ENCODE assay signal across 10 mouse cellular contexts in the genomic region with DNA sequence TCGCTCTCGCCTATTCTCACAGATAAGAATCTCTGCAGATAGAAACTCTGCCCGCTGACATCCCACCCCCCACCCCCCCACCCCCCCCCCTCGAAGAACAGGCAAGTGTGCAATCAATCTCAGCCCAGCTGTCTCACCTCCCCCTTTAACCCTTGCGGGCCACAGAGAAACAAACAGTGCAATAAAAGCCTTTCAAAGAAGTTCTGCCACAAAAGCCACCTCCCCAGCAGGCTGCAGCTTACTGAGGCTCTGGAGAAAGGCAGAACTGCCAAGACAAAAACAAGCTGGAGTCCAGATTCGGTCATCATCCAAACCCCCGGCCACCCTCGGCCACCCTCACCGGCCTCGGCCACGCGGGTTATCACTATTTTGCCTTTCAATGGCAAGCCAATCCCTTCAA. TPM values are rescaled to one million over a fixed set of nuclear protein-coding genes. Genes with fewer than 3 reads are reported as not detected.
DNase-seq lines count a peak whose midpoint lies in the region; ATAC-seq lines count a peak whose summit lies in the region.
"Had no signal": no experiment of that assay in that cellular context is flagged by ENCODE, and none has a peak within 500 bp of the region (broad histone marks: within the 10 kb centered on the region; RNA-seq: fewer than 3 reads in every experiment).

No protein-coding gene starts in this region.

- no peak for DNase-seq in kidney, adult 9 months
- peak; percentile 37 for DNase-seq in MN1 (ENCODE audit: low spot score)
- DNase-seq in adrenal gland, postnatal 4 days (ENCODE audit: low spot score in 2 of 2), result no peak
- no peak for DNase-seq in thymus, postnatal 0 days (ENCODE audit: low spot score)
- no peak for DNase-seq in frontal cortex, postnatal 25 days (ENCODE audit: low spot score in 2 of 2)
- DNase-seq: B cell, adult 2 months; heart, postnatal 14 days had no signal

- H3K4me1 ChIP-seq in kidney, embryonic 15.5 days, result peaks cover 55% of the 10 kb centered on the region
- H3K4me1 ChIP-seq in forebrain, embryonic 16.5 days (replicated peaks; ENCODE audit: control insufficient read depth, insufficient read depth, low read length), result peaks cover 44% of the 10 kb centered on the region
- H3K4me1 ChIP-seq in midbrain, embryonic 12.5 days, result peaks cover 38% of the 10 kb centered on the region

- H3K4me2 ChIP-seq in kidney, embryonic 15.5 days, result peak overlapping the region; percentile 45
- peak overlapping the region; percentile 32 for H3K4me2 ChIP-seq in forebrain, embryonic 16.5 days (ENCODE audit: low read length)
- H3K4me2 ChIP-seq in midbrain, embryonic 12.5 days (replicated peaks), result peak overlapping the region; percentile 31

- peak overlapping the region; percentile 58; the same call in 1 of the 2 replicates for H3K27ac ChIP-seq in kidney, embryonic 15.5 days
- H3K27ac ChIP-seq in forebrain, embryonic 16.5 days (ENCODE audit: low read length), result no peak overlapping the region
- H3K27ac ChIP-seq in midbrain, embryonic 12.5 days (replicated peaks), result no peak overlapping the region; the same call in 1 of the 2 replicates

- peaks cover 7% of the 10 kb centered on the region; the same call in 1 of the 2 replicates for H3K36me3 ChIP-seq in kidney, embryonic 15.5 days
- H3K36me3 ChIP-seq in forebrain, embryonic 16.5 days (ENCODE audit: control insufficient read depth, insufficient read depth), result no peaks in the 10 kb centered on the region
- H3K36me3 ChIP-seq in midbrain, embryonic 12.5 days, result no peaks in the 10 kb centered on the region

- H3K27me3 ChIP-seq in kidney, embryonic 15.5 days, result no peaks in the 10 kb centered on the region
- H3K27me3 ChIP-seq in forebrain, embryonic 16.5 days (replicated peaks; ENCODE audit: control insufficient read depth, insufficient read depth, low read length), result peaks cover 10% of the 10 kb centered on the region
- peaks cover 82% of the 10 kb centered on the region for H3K27me3 ChIP-seq in midbrain, embryonic 12.5 days

- H3K9me3 ChIP-seq in kidney, embryonic 15.5 days (replicated peaks), result no peaks in the 10 kb centered on the region
- no peaks in the 10 kb centered on the region for H3K9me3 ChIP-seq in forebrain, embryonic 16.5 days (ENCODE audit: control insufficient read depth, low read length)
- H3K9me3 ChIP-seq in midbrain, embryonic 12.5 days, result no peaks in the 10 kb centered on the region

- 10% methylated on average over 12 of the region's 12 CpGs for WGBS in kidney, embryonic 15.5 days
- WGBS in forebrain, embryonic 16.5 days, result 6% methylated on average over 12 of the region's 12 CpGs
- WGBS in midbrain, embryonic 12.5 days, result 7% methylated on average over 12 of the region's 12 CpGs

- H3K4me3 ChIP-seq in kidney, embryonic 15.5 days (replicated peaks), result peak overlapping the region; percentile 17; the same call in 1 of the 2 replicates
- no peak overlapping the region for H3K4me3 ChIP-seq in forebrain, embryonic 16.5 days (replicated peaks; ENCODE audit: low read length)
- no peak overlapping the region for H3K4me3 ChIP-seq in midbrain, embryonic 12.5 days

- ATAC-seq in kidney, embryonic 15.5 days (replicated peaks; ENCODE audit: low FRiP score), result no peak
- no peak for ATAC-seq in forebrain, embryonic 16.5 days
- no peak for ATAC-seq in midbrain, embryonic 12.5 days (ENCODE audit: low FRiP score, low read depth)

- H3K9ac ChIP-seq in kidney, embryonic 15.5 days, result no peak overlapping the region
- no peak overlapping the region; the same call in 1 of the 2 replicates for H3K9ac ChIP-seq in forebrain, embryonic 16.5 days (replicated peaks; ENCODE audit: low read depth, low read length)
- no peak overlapping the region for H3K9ac ChIP-seq in midbrain, embryonic 12.5 days (replicated peaks)

RNA-seq across cellular contexts. Expression of a gene that starts 5.6 kb away (rescaled TPM):
- polyA plus RNA-seq in kidney, embryonic 15.5 days (2015; fragmentation: Nextera tagmentation; extraction: Ambion mirVana), result 59.2 and 59.8 TPM in 2 replicates
- 25.4 and 35.2 TPM in 2 replicates for polyA plus RNA-seq in forebrain, embryonic 16.5 days (2015; fragmentation: Nextera tagmentation; extraction: Ambion mirVana)
- polyA plus RNA-seq in midbrain, embryonic 12.5 days (2016; fragmentation: Nextera tagmentation; extraction: Ambion mirVana), result 10.8 and 11.8 TPM in 2 replicates
- 10 to 100 TPM; 24.1 to 27.5 TPM for total RNA-seq in adrenal gland, postnatal 4 days (2021)
- polyA plus RNA-seq in thymus, postnatal 0 days (2015; fragmentation: Nextera tagmentation; extraction: Ambion mirVana), result 12.1 and 14.7 TPM in 2 replicates
